Mouse (Mus musculus) thymus, postnatal 36 days (tissue): ENCODE measurements around the gene Slco3a1.

Experiments
- DNase-seq, 2 experiments: peaks; one replicate each; pipeline ENCODE4 v3.0.0; 2022; ENCODE audit warnings: mixed read lengths in 2 of 2

The Slco3a1 gene

GRCm38 (mm10) chr7:74376397-74377044 lies 178.1 kb downstream of the Slco3a1 start:
- DNase-seq: no peak

DNA sequence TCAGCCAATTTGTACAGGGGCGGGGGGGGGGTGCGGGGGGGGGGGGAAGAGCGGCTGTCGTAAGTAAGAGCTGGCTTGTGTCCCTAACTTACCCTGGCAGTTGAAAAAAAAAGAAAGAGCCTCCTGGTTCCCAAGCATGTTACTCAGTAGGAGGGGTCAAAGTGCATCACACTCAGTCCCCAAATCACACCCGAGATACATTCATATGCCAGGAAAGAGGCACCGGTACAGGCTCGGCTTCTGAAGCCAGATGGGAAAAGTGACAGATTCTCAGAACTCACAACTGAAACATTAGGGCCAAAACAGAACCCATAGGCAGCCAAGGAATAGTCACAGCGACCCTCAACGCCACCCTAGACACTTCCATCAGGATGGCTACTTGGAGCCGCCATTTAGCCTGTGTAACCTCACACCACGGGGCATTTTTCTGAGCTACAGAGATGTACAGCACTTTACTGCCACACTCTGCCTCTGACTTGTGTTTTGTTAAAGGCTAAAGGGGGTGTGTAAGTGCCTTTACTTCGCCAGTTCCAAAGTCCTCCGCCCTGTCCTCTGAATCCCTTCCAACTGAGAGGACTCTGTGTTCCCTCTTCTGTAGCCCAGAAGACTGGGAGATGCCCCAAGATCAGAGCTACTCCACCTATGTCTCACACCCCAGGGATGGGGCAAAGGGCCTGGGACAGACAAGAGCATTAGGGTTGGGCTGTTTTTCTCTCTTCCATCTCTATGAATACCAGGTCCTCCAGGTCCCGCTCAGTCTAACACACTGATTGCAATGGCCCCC lies 179.2 kb downstream of the Slco3a1 start:
- no peak for DNase-seq

DNA sequence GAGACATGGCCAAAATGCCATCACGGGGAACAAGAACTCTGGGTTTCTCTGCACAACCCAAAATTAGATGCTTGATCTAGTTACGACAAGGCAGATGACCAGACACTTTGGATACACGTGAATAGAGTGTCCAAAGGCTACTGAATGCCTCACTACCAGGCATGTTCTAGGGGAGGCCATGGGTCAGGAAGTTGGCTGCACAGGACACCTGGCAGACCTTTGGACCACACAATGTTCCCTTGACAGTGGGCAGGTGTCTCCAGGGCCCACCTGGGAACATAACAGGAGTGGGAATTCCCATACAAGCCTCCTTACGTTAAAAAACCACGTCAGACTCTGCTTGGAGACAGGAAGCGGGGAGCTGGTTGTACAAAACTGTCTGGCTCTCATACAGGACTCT lies 181.5 kb downstream of the Slco3a1 start:
- no peak for DNase-seq

DNA sequence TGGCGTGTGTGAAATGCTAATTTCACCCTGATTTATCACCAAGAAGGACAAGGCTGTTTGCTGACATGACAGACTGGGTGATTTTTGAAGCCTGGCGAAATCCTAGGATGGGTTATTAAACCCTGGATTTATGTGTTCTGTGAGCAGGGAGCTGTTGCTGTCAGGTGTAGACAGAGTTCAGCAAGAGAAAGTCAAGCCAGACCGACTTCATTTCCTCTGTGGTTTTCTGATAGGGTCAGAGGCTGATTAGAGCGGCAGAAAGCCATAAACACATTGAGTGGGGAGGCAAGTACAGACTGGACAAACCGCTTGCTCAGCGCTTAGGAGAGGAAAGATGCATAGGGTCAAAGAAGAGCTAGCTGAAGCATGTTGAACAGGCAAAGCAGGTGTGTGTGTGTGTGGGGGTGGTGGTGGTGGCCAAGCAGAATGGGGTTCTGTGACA lies 182.4 kb downstream of the Slco3a1 start:
- DNase-seq: no peak

DNA sequence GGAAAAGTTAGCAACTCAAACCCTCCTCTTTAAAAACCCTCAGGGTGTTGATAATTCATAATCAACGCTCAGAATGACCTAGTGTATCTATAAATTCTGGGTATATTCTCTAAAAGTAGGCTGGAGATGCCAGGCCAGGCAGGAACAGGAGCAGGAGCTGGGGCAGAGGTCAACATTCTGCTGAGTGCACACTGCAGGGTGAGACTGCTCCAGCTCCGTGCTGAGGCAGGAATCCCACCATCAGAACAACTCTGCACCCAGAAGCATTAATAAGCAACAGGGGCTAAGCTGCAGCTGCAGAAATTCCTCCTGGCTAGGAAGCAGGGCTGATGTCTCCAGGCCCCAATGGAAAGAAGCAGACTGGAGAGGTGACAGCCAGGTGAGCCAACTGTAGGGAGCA lies 182.9 kb downstream of the Slco3a1 start:
- DNase-seq: no peak

DNA sequence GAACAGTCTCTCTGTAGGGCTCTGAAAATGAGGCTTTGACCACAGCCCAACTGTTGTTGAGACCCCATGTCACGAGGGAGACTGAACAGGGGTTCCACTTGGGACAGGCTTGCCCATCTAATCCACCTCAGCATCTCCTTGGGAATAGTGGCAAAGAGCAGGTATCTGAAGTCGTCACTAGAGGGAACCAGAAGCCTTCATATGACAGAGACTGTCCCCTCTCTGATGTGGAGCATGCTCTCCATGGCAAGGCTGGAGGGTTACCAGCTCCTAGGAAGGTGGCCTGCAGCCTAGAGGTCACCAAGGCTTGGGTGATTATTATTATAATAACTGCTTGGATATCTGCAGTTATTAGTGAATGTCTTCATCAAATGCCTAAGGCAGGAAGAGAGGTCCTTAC lies 183.4 kb downstream of the Slco3a1 start:
- DNase-seq: no peak

- DNase-seq: peak; percentile 47 to 55
Measured at GRCm38 (mm10) chr7:74369657-74370056, 184.9 kb downstream of the Slco3a1 start.

DNA sequence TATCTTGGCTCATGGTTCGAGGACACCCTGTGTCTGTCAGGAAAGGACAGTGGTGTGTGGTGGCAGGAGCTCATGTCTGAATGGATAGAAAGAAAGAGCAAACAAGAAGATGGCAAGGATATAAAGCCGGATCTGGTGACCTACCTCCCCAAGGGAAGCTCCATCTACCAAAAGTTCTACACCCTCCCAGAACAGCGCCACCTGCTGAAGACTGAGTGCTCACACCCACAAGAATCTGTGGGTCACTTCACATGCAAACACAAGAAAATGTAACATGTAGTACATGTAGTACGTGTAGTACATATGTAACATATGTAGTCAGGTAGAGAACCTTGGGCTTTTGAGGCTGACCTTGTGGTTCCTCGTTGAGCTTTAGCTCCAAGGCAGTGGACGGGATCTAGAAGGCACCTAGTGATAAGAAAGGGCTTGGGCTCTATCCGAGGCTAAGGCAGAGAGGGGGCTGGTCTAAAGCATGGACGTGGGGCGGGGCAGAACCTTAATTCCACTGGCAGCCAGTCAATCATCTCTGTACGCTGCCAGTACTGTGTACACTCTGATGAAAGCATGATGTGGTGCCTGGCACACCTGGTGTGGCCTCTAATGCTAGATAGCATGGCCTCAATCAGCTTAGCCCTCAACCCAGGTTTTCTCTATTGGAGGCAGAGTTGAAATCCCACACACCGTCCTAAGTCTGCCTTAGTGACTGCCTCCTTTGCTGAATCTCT lies 186.2 kb downstream of the Slco3a1 start:
- DNase-seq: no peak

DNA sequence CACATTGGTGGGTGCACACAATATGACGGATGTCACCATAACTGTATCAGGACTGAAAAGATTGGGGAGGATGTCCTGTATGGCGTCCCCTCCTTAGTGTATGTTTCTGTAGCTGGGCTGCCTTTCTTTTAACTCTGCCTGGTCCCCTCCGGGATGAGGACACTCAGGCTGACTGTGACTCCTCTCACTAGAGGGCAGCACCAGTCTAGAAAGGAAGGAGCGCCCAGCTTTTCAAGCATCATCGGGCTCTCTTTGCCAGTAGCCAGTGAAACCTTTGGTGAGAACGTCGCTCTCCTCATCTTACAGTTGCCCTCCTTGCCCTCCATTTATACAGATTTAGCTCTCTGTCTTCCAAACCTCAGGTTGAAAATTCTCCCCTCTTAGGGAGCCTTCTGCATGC lies 187.2 kb downstream of the Slco3a1 start:
- DNase-seq: peak; percentile 20 to 32

DNA sequence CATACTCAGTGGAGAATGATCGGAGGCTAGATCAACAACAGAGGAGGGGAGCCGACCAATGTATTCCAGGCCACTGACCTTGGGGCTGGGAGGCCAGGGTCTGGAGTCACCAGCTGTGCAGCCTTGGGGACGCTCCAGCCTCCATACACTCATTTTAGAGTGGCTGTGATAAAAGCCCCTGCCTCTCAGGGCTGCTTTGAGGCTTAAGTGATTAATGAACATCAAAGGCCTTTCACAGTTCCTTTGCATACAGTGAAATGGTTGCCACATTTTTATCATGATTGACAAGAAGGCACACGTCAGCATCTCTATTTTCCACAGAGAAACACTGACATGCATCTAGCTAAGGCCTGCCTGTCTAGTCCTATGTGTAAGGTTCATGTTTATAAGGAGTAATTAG lies 189.0 kb downstream of the Slco3a1 start:
- DNase-seq: no peak

DNA sequence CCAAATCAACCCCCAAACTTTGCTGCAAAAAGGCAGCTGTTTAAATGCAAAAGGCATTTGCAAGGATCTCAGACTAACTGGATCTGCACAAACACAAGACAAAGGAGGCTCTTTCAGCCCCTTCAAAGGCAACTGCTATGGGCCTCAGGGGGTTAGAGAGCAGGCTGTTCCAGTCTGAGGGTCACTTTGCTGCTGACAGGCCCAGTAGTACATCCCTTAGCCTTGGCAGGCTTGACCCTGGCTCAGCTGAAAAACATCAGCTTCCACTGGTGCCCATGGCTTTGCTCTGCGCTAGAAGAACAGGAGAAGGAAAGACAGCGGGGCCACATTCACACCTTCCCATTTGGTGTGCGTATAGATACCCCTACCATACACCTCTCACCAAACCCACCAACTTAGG lies 189.6 kb downstream of the Slco3a1 start:
- no peak for DNase-seq

DNA sequence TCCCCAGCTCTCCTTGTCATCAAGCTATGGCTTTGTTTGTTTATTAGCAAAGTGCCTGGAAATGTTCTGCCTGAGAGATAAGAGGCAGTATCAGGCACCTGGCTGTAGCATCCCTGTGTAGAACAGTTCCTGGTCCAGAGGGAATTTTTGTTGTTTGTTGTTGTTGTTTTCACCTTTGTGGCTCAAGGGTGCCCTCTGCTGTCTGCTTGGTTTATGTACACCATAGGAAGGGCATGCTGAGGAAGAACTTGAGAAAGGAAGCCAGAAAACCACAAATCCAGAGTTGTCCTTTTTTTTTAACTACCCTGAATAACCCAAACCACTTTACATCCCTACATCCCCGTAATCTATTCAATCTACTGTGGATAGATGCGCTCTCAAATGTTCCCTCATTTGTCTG lies 191.1 kb downstream of the Slco3a1 start:
- DNase-seq: no peak

GRCm38 (mm10) chr7:74361677-74362076 lies 192.9 kb downstream of the Slco3a1 start:
- DNase-seq: no peak

- DNase-seq: no peak
Measured at GRCm38 (mm10) chr7:74357027-74357426, 197.6 kb downstream of the Slco3a1 start.

- no peak for DNase-seq
Measured at GRCm38 (mm10) chr7:74354527-74355256, 199.9 kb downstream of the Slco3a1 start.

DNA sequence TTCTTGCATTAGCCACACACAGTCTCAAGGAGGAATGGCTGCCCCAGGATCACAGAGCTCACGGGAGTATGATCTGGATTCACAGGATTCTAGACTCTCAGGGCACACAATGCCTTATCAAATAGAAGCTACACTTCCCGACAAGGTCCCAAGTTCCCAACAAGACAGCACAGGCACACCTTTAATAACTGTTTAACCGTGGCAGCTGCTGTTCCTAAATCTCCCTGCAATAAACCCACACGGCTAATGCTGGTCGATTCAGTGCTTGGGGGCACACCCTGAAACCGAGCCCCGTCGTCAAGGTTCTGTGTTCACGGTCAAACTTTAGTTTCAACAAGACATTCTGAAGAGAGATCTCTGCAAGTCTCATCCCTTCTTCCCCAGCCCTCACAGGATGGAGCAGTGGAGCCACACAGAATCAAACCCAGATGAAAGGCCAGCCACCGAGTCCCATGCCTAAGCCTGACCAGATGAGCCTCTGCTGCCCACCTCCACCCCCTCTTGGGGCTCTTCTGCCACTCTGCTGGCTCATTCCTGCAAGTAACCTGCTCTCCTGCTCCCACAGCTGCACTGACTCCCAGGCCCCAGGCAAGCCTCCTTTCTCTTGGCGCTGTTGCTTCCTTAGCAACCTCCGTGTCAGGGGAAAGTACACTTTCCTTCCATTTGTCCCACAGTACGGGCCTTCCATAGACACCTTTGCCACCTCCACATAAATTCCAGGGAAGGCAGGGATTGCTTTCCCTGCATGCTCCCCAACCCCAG lies 200.7 kb downstream of the Slco3a1 start:
- DNase-seq: no peak

DNA sequence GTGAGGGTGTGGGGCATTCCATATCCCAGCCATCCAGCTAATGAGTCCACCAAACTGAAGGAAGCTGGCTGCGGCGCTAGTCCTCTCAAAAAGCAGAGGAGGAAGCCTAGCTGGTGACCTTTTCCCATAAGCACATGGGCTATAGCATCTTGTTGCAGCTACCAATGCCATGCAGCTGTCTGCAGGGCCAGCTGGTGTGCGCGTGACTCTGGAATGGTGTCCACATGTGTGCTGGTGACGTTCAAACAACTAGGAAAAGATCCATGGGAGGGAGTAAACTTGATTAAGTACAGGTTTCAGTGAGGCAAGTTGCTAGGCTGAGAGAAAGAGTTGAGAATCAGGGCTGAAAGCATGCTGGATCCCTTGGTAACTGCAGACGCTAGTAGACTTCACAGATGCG lies 201.3 kb downstream of the Slco3a1 start:
- DNase-seq: no peak

DNA sequence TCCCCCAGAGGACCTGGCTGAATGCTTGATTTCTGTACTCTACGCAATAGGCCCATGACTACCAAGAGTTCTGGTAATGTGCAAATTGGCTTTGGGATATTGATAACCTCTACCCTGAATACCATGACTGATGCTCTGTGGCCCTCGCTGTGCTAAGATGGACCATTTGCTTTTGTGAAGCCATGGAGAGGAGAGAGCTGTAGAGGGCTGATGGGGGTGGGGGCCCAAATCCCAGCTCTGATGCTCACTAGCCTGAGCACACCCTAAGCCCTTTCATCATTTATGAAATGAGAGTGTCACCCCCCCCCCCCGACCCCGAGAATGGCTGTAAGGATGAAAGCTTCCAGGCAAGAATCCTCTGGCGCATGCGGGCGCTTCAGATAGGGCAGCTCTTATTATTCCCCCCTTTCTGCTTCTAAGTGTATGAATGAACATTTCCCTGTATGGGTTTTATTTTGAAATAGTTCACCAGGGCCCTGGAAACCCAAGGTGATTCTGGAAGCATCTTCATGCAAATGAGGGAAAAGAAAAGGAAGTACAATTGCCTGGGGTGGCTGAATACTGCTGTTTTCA lies 206.2 kb downstream of the Slco3a1 start:
- no peak for DNase-seq

GRCm38 (mm10) chr7:74347026-74347425 lies 207.6 kb downstream of the Slco3a1 start:
- DNase-seq: no peak

- no peak for DNase-seq
Measured at GRCm38 (mm10) chr7:74346451-74346850, 208.1 kb downstream of the Slco3a1 start.

GRCm38 (mm10) chr7:74341149-74341805 lies 213.3 kb downstream of the Slco3a1 start:
- peak; percentile 45 to 55 for DNase-seq
